Mouse (Mus musculus) heart, embryonic 11.5 days (tissue): ENCODE measurements around the gene Ubl3. TPM values are rescaled to one million over a fixed set of nuclear protein-coding genes. Genes with fewer than 3 reads are reported as not detected.

ENCODE experiments used
- ATAC-seq: fragments of 200-750 bp; cut with Nextera tagmentation; replicated peaks from 2 replicates; pipeline ENCODE4 v1.8.0; 2017; ENCODE audit warnings: moderate library complexity; ENCODE audit not compliant: insufficient number of reproducible peaks, low FRiP score, low TSS enrichment
- H3K27ac ChIP-seq: fragments of 300-500 bp; sonication (generic); 2 replicates; pipeline ENCODE4 v1.5.1; 2014; ENCODE audit warnings: mild to moderate bottlenecking, low read depth, low read length
- H3K27me3 ChIP-seq: fragments of 300-500 bp; sonication (generic); 2 replicates; pipeline ENCODE4 v1.6.1; 2014; ENCODE audit warnings: mild to moderate bottlenecking, low read length, mixed read lengths; ENCODE audit not compliant: control insufficient read depth, insufficient read depth
- H3K36me3 ChIP-seq: fragments of 300-500 bp; sonication (generic); 2 replicates; pipeline ENCODE4 v1.6.1; 2014; ENCODE audit warnings: mild to moderate bottlenecking, low read length, moderate library complexity, mixed read lengths; ENCODE audit not compliant: control insufficient read depth, insufficient read depth
- H3K4me1 ChIP-seq: fragments of 300-500 bp; sonication (generic); 2 replicates; pipeline ENCODE4 v1.6.1; 2014; ENCODE audit warnings: low read length; ENCODE audit not compliant: control insufficient read depth, insufficient read depth
- H3K4me2 ChIP-seq: fragments of 300-500 bp; sonication (generic); 2 replicates; pipeline ENCODE4 v1.6.1; 2014; ENCODE audit warnings: mild to moderate bottlenecking, moderate library complexity
- H3K4me3 ChIP-seq: fragments of 300-500 bp; sonication (generic); 2 replicates; pipeline ENCODE4 v1.5.1; 2014; ENCODE audit warnings: low read depth, low read length
- H3K9ac ChIP-seq: fragments of 300-500 bp; sonication (generic); 2 replicates; pipeline ENCODE4 v1.6.1; 2014; ENCODE audit warnings: mild to moderate bottlenecking, low read depth, low read length, moderate library complexity
- H3K9me3 ChIP-seq: fragments of 300-500 bp; sonication (generic); replicated peaks from 2 replicates; pipeline ENCODE4 v1.6.1; 2016; ENCODE audit warnings: low read length; ENCODE audit not compliant: control insufficient read depth
- WGBS: fragments of 180-500 bp; shearing (Covaris S2); extraction: QIAGEN DNeasy Blood & Tissue Kit; methylation state at CpG from one replicate; pipeline ENCODE4 v1.1.7; 2014; ENCODE audit not compliant: insufficient replicate concordance; 5-methylcytosine and 5-hydroxymethylcytosine counted together
- polyA plus RNA-seq: library from polyadenylated mRNA; unstranded; fragments of >200 nt; fragmentation: Nextera tagmentation; extraction: Ambion mirVana; gene quantifications from 2 replicates; pipeline ENCODE4 v1.2.1, GENCODE M21; 2014

The Ubl3 gene
- polyA plus RNA-seq, 1 experiment from 2014 or later: 57.1 TPM

- no peak overlapping the region for H3K4me2 ChIP-seq
- no peak for ATAC-seq
- H3K27ac ChIP-seq: no peak overlapping the region
- no peak overlapping the region for H3K4me3 ChIP-seq
- no peaks in the 10 kb centered on the region for H3K4me1 ChIP-seq
- H3K9ac ChIP-seq: no peak overlapping the region
- no peaks in the 10 kb centered on the region for H3K27me3 ChIP-seq
- H3K36me3 ChIP-seq: no peaks in the 10 kb centered on the region
- no peaks in the 10 kb centered on the region for H3K9me3 ChIP-seq
- WGBS: 57% methylated on average over 14 of the region's 14 CpGs
Measured at GRCm38 (mm10) chr5:148468626-148469441, 83.8 kb downstream of the Ubl3 start.

- 47% methylated on average over 8 of the region's 8 CpGs for WGBS
- Histone ChIP-seq H3K9me3 (no peaks in the 10 kb centered on the region), H3K9ac (no peak overlapping the region), H3K4me2 (no peak overlapping the region), H3K27ac (no peak overlapping the region), H3K36me3 (no peaks in the 10 kb centered on the region), H3K4me3 (no peak overlapping the region), H3K27me3 (no peaks in the 10 kb centered on the region), H3K4me1 (no peaks in the 10 kb centered on the region)
- ATAC-seq: no peak
Measured at GRCm38 (mm10) chr5:148466933-148467607, 85.5 kb downstream of the Ubl3 start.

DNA sequence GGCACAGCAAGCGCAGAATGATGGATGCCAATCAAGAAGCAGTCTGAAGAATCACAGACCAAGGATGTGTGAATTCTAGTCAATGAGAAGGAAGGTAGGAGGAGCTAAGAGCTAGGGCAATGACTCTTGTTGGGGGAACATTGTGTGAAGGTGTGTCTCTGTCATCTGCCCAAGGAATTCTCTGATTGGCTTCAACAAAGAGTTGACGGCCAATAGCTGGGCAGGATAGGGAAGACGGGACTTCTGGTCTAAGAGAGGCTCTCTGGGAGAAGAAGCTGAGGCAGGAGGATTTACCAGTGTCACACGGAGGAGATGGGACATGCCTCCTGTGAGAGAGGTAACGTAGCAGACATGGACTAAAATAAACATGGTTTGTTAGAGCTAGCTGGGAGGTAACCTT, 86.5 kb downstream of the Ubl3 start:
- ATAC-seq: no peak
- Histone ChIP-seq H3K9ac (no peak overlapping the region), H3K9me3 (no peaks in the 10 kb centered on the region), H3K4me2 (no peak overlapping the region), H3K4me3 (no peak overlapping the region), H3K27ac (no peak overlapping the region), H3K36me3 (no peaks in the 10 kb centered on the region), H3K27me3 (no peaks in the 10 kb centered on the region), H3K4me1 (no peaks in the 10 kb centered on the region)
- WGBS: 78% methylated on average over 5 of the region's 5 CpGs

DNA sequence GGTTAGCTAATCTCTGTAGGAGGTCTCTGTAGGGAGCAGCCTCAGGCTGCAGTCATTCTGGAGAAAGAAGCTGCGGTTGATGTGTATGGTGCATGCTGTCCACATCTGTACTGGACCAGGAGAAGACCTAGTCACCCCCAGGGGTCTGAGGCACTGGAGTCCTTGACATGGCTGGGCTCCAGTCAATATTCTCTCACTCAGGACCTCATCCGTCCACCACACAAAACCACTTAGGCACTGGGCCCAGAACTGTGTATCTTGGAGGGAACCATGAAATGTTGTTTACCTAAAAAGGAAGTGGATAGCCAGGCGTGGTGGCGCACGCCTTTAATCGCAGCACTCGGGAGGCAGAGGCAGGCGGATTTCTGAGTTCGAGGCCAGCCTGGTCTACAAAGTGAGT, 87.5 kb downstream of the Ubl3 start:
- 94% methylated on average over 9 of the region's 9 CpGs for WGBS
- Histone ChIP-seq H3K27me3 (no peaks in the 10 kb centered on the region), H3K4me3 (no peak overlapping the region), H3K4me1 (no peaks in the 10 kb centered on the region), H3K9ac (no peak overlapping the region), H3K9me3 (peaks cover 4% of the 10 kb centered on the region; the same call in 1 of the 2 replicates), H3K4me2 (no peak overlapping the region), H3K36me3 (no peaks in the 10 kb centered on the region), H3K27ac (no peak overlapping the region)
- no peak for ATAC-seq

DNA sequence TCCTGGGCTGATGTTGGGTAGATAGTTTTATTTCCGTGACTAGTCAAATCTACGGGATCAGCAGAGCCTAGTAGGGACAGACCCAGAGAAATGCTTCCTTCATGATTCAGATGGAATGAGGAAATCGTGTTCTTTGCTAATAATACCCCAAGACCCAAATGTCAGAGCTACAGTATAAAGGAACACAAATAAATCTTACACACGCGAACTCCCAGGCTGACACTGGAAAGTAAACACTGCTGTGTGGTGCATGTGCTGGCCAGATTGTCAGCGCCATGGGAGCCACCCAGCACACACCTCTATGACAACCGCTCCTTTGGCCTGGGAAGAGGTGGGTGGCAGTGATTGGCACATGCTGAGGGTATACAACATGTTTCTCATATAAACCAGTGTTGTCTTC, 88.1 kb downstream of the Ubl3 start:
- ATAC-seq: no peak
- Histone ChIP-seq H3K4me3 (no peak overlapping the region), H3K4me2 (no peak overlapping the region), H3K36me3 (no peaks in the 10 kb centered on the region), H3K27ac (no peak overlapping the region), H3K9ac (no peak overlapping the region), H3K27me3 (no peaks in the 10 kb centered on the region), H3K9me3 (peaks cover 4% of the 10 kb centered on the region; the same call in 1 of the 2 replicates), H3K4me1 (no peaks in the 10 kb centered on the region)
- WGBS: 75% methylated on average over 7 of the region's 7 CpGs

DNA sequence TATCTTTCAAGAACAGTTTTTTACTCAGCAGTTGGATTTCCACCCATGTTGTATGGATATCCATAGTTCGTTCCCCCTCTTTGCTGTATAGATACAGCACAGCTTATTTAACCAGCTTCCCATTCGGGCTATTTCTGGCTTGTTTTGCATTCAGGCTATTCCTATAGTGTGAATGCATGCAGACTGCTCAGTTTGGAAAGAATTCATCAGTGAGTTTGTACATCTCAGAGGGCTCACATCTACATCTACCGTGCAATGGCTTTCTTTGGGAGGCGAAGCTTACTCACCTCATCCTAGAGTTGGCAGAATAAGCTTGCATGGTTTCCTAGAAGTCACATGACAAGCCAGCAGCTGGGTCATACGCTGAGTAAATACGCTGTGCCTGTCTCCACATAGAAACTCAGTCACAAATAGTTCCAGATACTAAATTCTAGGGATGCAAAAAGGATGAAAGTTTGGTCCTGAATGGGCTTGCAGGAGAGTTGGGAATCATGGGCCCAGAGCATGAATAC, 88.8 kb downstream of the Ubl3 start:
- H3K27me3 ChIP-seq: no peaks in the 10 kb centered on the region
- no peak overlapping the region for H3K9ac ChIP-seq
- no peak overlapping the region for H3K27ac ChIP-seq
- no peaks in the 10 kb centered on the region for H3K4me1 ChIP-seq
- no peak overlapping the region for H3K4me2 ChIP-seq
- 77% methylated on average over 6 of the region's 6 CpGs for WGBS
- peaks cover 4% of the 10 kb centered on the region; the same call in 1 of the 2 replicates for H3K9me3 ChIP-seq
- ATAC-seq: no peak
- H3K36me3 ChIP-seq: no peaks in the 10 kb centered on the region
- H3K4me3 ChIP-seq: no peak overlapping the region

Other genes with a start within 250 kb of the Ubl3 start
- gene Slc7a1, start 152.9 kb downstream of the Ubl3 start, polyA plus RNA-seq: 26.8 and 34.6 TPM in 2 replicates